Mouse (Mus musculus): ENCODE data around the gene Ubald1. TPM values are rescaled to one million over a fixed set of nuclear protein-coding genes. Genes with fewer than 3 reads are reported as not detected.

The Ubald1 gene
- total RNA-seq (2015; ENCODE audit: low replicate concordance) = 26.8 and 39.6 TPM in 2 replicates
- 9.5 and 18.3 TPM in 2 replicates for total RNA-seq (2017; ENCODE audit: low replicate concordance)

DNA sequence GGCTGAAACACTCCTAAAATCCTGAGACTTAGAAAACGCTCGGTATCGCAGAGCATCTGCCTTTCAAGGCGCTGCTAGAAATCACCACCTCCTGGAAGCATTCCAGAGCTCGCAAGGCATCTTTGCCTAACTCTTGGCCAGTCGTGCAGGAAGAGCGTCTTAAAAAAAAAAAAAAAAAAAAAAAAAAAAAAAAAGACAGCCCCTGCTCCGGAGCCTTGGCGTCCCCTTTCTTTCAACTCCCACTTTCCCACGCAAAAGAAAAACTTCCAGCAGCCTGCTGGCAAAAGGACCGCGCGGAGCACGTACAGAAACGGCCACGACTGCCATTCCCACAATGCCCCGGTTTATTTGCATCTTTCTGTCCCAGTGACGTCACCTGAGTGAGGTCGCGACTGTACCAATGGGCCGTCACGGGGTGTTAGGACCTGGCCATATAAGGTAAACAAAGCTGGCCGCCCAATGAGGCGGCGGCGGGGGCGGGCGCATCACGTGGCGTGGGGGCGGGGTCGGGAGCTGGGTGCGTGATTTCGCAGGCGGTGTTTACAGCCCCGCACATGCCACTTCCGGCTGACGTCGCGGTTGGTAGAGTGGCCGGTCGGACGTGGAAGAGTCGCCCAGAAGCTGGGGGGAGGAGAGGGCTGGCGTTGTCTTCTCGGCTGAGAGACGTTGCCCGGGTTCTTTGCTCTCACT, at the start of gene Ubald1:
Ubald1 (minus strand) TSS at position 180 of the 690 bp plus-strand sequence.
- peak; percentile 83 for ATAC-seq (replicated peaks; ENCODE audit: low FRiP score, poor library complexity, severe bottlenecking)

DNA sequence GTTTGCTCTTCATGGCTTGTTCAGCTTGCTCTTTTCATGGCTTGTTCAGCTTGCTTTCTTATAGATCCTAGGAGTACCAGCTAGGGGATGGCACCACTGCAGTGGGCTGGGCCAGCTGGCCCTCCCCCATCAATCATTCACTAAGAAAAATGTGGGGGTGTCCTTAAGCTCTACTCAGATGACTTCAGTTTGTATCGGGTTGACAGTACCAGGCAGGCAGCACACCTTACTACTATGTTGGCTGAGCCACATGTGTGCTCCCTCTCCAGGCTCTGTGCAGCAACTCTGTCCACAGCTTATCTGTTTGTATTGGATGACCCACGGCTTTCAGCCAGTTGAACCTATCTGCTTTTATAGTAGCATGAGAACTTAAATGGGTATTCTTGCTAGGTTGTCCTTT, 48.4 kb upstream of the Ubald1 start:
- ATAC-seq (replicated peaks; ENCODE audit: low FRiP score, poor library complexity, severe bottlenecking) = no peak

DNA sequence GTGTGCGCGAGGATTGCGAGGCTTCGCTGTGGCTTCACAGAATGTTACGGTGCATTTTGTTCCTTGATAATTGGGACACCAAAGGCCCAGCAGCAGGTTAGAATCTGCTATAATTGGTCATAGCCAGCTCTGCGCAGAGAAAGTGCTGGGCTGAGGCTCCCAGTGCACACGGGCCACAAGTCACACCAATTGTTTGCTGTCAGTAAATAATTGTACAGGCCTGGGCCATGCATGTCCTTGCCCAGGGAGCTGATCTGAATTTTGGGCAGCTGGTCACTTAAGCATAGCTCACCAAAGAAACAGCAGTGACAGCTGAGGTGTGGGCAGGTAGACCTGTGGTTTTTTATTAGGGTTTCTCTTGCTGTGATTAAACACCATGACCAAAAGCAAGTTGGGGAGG, 47.9 kb upstream of the Ubald1 start:
- no peak for ATAC-seq (replicated peaks; ENCODE audit: low FRiP score, poor library complexity, severe bottlenecking)

DNA sequence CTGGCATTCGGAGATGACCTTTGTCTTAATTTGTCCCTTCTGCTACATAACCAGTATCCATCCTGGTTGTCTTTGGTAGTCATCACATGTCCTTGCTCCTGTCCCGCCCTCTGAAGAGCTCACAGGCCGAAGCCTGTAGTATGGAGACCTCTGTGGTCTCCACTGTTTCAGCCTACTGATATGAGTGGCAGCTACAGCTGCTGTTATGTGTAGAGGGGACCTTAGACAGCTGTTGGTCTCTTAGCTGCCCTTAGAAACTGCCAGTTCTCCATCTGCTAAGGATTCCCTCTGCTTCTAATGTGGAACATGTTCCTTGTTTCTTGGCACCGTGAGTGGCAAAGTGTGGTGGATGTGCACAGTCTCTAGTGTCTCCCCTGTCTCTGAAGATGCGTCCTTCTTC, 43.9 kb upstream of the Ubald1 start:
- no peak for ATAC-seq (replicated peaks; ENCODE audit: low FRiP score, poor library complexity, severe bottlenecking)

DNA sequence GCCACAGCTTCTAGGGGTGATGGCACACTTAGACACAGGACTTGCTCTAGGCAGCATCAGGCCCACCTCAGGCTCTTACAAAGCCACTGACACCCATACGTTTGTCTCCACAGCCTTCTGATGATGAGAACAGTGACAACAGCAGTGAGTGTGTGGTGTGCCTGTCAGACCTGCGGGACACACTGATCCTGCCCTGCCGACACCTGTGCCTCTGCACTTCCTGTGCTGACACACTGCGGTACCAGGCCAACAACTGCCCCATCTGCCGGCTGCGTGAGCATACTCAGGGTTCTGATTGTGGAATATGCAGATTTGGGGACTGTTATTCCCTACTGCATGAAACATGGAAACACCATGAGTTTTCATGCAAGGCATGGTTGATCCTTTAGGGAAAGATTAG, 42.4 kb upstream of the Ubald1 start:
- no peak for ATAC-seq (replicated peaks; ENCODE audit: low FRiP score, poor library complexity, severe bottlenecking)

DNA sequence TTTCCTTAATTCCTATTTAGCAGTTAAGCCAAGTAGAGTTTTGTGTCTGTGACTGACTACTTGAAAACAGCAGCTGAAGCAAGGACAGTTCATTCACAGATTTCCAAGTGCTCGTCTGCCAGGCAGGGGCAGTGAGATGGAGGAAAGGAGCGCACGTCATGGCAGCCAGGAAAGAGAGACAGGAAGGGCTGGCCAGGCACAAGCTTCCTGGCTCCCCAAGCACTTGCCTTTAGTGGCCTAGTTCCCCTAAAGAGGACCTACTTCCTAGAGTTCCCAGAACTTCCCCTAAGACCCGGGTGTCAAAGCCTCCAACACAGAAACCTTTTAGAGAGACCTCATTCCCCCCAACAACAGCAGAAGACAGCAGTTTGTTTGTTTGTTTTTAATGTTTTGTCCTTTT, 40.4 kb upstream of the Ubald1 start:
- ATAC-seq (replicated peaks; ENCODE audit: low FRiP score, poor library complexity, severe bottlenecking) = no peak

DNA sequence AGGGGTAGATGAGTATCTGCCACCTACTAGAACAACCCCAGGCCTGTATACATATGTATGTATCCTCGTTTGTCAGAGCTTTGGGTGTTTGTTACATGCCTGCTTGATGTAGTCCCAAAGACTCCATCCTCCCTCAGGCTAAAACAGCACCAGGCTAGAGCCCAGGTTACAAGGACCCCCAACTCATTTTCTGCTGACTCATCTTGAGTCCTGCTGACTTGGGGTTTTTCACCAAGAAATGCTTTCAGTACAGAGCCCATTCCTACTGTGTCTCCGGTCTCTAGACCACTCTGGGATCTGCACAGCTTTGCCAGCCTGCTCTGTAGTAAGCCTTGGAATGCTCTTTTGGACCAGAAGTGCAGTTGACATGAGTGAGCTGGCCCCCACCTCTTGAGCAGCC, 36.5 kb upstream of the Ubald1 start:
- ATAC-seq (replicated peaks; ENCODE audit: low FRiP score, poor library complexity, severe bottlenecking) = no peak

DNA sequence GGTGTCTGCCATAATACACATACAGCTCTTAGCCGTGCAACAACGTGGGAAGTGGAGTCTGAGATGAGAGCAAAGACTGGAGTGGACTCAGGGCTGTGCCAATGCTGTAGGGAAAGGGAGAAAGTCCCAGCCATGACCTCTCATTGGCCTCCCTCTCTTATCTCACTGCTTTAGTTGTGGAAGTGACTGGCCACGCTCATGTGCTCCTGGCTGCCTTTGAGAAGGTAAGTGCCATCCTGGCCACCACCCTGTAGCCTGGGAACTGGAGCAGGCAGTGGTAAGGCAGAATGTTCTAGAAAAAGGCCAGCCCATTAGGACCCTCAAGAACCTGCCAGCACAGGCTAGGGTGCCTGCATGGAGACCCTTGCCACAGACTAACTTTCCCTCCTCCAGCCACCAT, 35.8 kb upstream of the Ubald1 start:
- ATAC-seq (replicated peaks; ENCODE audit: low FRiP score, poor library complexity, severe bottlenecking) = no peak

DNA sequence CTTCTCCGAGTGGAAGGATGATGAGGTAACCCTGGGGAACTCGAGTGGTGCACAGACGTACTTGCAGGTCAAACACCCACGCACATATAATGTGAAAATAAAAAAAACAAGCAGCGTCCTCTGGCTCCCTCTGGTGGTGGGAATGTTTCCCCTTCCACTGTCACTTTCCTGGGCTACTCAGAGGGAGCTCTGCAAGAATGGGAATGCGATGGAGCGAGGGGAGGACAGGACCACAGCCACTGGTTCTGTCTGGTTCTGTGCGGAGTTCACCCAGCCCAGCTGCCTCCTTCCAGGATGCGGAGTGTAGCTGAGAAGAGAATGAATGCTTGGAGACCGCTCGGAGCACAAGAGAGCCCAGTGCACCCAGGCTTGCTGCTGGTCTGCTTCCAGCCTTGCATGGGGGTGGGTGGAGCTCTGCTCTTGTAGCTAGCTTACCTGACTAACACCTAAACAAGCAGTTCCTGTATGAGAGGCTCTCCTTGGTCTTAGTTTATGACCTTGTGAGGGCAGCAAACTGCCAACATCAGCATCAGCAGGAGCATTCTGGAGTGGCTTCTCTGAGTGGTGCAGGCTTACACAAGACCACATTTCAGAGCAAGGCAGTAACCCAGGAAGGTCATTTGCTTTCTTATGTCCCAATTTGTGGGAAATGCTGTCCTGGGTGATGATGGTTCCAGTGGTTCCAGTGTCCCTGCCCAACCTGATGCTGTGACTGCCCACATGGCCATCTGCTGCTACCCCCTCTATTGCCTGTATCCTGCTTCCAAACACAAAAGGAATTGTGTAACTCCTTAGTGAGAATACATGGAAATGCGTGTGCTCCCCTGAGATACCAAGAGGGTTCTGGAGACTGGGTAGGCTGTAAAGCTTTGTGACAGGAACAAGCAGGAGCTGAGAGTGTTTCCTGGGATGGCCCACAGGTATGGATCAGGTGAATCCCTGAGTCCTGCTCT, 33.9 kb upstream of the Ubald1 start:
- ATAC-seq (replicated peaks; ENCODE audit: low FRiP score, poor library complexity, severe bottlenecking) = peak; percentile 64

DNA sequence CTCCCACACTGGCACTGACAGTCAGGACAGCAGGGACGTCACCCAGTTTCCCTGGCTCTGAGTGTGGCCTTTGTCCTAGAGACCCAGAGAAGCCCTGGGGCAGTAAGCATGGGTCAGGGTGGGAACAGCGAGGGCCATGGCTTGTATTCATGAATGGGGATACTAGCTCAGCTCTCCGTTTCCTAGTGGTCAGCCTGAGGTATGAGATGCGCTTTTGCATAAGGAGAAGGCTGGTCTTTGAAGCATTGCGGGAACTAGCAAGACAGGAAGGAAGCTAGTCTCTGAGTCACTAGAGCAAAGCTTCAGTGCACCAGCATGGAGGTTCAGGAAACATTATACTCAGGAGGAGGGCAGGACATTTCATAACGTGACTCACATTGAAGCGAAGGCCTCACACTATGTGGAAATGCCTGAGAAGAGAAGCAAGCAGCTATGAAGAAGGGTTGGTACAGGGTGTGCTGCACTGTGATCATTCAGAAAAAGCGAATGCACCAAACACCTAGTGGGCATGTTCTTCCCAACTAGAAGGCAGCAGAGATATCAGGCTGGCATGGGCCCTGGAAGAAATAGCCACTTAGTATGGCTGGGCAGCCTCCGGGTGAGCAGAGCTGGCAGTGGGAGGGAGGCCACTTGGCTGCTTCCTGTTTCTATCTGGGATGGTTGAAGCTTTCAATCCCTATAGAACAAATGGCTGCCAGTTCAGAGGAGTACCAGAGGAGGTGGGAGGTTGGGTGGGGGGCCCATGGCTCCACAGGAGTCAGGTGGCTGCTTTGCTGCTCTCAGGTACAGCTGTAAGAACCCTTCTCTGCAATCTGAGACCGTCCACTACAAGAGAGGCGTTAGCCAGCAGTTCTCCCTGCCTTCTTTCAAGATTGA, 33.0 kb upstream of the Ubald1 start:
- peak; percentile 30; the same call in 1 of the 2 replicates for ATAC-seq (replicated peaks; ENCODE audit: low FRiP score, poor library complexity, severe bottlenecking)

DNA sequence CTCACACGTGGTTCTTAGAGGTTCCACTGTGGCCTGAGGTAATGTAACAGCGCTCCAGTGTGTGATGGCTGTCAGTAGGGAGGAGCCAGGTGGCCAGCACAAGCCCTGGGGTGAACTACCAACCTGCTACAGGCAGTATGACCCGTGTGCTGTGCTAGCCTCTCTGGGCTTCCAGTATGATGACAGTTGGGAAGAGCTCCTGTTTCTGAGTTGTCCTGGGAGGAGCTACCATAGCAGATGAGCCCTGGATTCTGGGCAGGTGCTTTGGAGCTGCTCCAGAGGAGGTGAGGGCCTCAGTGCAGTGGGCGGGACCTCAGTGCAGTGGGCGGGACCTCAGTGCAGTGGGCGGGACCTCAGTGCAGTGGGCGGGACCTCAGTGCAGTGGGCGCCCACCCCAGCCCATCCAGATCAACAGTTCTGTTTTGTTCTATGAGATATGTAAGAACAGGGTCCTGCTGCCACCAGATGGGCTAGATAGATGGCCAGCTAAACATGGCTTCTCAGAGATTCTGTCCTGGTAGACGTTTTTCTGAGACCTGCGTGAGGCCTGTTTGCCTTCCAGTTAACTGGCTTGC, 32.0 kb upstream of the Ubald1 start:
- no peak for ATAC-seq (replicated peaks; ENCODE audit: low FRiP score, poor library complexity, severe bottlenecking)

DNA sequence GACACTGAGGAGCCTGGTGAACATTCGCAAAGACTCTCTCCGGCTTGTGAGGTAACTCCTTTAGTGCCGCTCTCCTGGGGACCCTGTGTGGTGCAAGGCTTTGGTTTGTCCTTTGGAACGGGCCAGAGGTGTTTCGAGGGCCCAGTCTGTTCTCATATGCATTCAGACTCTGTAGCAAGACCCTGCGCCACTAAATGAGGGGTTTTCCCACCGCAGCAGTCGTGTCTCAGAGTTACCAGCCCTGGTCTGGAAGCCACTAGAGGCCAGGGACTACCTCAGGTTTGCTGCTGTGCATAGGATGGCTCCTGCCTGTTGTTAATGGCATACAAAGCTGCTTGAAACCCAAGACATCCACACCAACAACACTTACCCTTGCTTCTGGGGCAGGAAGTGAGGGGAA, 30.6 kb upstream of the Ubald1 start:
- no peak for ATAC-seq (replicated peaks; ENCODE audit: low FRiP score, poor library complexity, severe bottlenecking)

DNA sequence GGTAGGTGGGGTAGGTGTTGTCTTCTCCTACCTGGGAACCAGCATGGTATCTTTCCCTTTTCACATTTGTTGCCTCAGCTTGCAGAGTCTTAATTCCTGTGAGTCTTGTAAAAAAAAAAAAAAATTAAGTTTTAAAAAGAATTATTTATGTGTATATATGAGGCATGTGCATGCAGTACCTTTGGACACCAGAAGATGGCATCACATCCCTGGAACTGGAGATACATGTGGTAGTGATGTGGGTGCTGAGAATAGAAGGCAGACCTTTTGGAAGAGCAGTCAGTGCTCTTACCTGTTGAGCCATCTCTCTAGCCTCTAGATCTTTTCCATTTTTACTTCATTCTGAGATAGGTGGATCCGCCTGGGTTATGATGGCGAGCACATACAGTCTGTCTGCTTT, 29.6 kb upstream of the Ubald1 start:
- ATAC-seq (replicated peaks; ENCODE audit: low FRiP score, poor library complexity, severe bottlenecking) = no peak

DNA sequence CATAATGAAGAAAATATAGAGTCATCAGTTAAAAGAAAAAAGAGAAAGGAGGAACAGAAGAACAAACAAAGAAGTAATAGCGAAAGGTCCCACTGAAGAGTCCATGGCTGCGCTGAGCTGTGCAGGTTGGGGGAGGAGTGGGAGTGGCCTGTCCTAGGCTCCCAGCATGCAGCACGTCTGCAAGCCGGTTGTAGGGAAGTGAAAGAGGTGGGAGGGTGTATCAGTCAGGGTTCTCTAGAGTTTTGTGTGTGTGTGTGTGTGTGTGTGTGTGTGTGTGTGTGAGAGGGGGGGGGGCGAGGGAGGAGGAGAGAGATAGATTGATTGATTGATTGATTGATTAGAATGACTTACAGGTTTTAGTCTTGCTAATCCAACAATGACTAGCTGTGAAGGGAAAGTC, 27.9 kb upstream of the Ubald1 start:
- no peak for ATAC-seq (replicated peaks; ENCODE audit: low FRiP score, poor library complexity, severe bottlenecking)

DNA sequence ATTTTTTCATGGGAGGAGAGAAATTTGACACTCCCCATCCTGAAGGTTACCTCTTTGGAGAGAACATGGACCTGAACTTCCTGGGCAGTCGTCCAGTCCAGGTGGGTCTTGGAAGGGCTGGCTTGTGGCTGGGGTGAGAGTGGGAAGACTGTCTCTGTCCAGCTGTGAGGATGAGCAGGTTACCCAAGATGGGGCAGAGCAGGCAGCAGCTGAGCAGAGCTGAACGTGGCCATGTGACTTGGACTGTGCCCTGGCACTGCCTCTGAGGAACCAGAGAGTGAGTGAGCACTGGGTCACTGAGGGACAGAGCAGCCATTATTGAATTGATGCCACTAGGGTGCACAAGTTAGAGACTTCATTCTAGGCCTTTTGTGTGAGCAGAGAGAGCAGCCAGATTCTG, 27.3 kb upstream of the Ubald1 start:
- no peak for ATAC-seq (replicated peaks; ENCODE audit: low FRiP score, poor library complexity, severe bottlenecking)

DNA sequence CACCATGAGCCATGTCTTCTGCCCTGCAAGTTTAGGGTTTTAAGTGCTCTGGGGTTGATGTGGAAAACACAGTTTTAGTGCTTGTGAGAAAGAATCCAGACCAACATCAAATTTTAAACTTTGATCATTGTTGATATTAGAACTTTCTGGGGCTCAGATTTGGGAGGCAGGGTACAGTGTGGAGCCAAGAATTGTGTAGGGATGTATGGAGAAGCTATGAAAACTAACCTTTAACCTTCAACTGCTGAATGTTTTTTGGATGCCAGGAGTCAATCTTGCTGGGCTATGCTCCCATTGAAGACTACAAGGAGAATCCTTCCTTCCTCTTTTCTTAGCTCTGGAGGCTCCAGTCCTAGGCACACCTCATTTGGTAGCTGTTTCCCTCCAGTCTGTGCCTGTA, 26.4 kb upstream of the Ubald1 start:
- no peak for ATAC-seq (replicated peaks; ENCODE audit: low FRiP score, poor library complexity, severe bottlenecking)

DNA sequence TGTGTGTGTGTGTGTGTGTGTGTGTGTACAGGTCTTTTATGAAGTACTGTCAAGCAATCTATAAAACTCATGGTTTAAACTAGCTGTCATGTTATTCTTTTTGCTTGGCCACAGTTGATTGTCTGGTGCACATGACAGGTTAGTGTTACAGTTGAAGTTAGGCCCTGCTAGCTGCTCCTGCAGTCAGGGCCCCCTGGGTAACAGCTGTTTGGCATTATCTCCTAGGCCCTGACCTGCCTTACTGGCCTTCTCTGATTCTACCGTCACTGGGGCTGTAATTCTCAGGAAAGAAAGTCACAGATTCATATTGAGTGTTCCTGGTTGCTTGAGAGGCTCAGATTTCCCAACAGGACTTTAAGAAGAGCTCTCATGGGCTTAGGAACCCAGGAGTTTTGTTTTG, 25.5 kb upstream of the Ubald1 start:
- ATAC-seq (replicated peaks; ENCODE audit: low FRiP score, poor library complexity, severe bottlenecking) = no peak

DNA sequence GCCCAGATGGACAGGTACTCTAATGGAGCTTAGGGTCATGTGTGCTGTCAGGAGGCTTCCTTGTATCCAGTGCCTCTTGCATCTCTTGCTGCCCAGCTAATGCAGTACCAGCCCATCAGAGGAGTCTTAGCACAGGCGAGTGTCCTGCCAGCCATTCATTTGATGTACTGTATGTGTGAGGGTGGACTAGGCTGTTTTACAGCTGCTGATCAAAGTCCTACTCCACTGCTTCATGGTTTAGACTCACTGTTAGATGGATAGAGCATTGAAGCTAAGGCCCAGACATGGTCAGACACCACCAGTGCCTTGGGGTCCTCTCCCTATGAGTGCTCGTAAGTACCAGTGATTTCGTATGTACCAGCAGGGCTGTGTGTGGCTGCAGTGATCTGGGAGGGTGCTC, 24.8 kb upstream of the Ubald1 start:
- no peak for ATAC-seq (replicated peaks; ENCODE audit: low FRiP score, poor library complexity, severe bottlenecking)

DNA sequence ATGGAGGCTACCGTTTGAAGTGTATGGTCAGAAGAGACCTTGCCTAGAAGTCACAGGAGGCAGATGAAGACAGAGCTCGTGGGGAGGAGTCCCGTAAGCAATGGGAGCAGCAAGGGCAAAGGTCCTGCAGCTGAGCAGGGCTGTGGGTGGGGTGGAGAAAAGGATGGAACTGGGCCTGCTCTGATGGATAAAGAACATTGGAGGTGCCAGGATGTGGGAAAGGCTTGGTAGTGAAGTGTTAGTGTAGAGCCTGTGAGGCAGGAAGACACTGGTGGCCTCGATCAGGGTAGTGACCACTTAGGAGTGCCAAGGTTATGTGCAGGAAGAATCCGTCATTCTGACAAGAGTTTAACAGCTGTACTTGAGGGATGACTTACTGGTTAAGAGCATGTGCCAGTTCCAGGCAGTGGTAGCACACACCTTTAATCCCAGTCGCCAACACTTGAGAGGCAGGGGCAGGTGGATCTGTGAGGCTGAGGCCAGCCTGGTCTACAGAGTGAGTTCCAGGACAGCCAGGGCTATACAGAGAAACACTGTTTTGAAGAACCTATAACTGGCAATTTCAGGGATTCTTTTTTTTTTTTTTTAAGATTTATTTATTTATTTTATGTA, 23.5 kb upstream of the Ubald1 start:
- no peak for ATAC-seq (replicated peaks; ENCODE audit: low FRiP score, poor library complexity, severe bottlenecking)

Measured in erythroblast, adult 5-6 weeks (primary cell).